Comparison of ENCODE assay signal across 16 mouse cellular contexts in the genomic region with DNA sequence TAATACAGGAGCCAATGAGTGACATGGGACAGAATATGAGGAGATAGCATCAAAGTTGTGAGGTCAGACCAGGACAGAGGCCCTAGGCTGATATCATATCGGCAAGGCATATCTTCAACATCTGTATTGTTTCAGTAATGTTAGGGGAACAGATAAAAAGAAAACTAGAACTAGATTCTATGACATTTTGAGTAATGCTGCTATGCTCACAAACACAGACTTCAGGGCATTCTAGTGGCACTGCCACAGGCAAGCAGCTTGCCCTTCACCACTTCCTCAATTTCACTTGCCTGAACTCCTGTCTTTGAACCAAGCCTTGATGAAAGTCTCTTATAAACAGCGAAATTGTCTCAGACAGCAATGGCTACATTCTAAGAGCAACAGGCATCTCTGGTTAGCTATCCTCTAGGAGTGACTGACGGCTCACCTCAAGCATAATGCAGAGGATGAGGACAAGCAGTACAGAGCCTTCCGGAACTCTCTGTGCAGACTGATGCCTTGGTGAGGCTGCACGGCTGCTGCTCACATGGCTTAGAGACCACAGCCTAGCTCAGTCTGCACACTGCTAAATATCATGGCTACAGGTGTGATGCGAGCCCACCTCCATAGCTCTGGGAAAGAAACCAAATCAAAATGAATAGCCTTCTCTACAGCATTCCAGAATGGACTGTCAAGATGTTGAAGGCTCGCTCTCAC. TPM values are rescaled to one million over a fixed set of nuclear protein-coding genes. Genes with fewer than 3 reads are reported as not detected.
DNase-seq lines count a peak whose midpoint lies in the region; ATAC-seq and TF ChIP-seq lines count a peak whose summit lies in the region.
"Had no signal": no experiment of that assay in that cellular context is flagged by ENCODE, and none has a peak within 500 bp of the region (broad histone marks: within the 10 kb centered on the region; RNA-seq: fewer than 3 reads in every experiment).

No protein-coding gene starts in this region.

- H3K27ac ChIP-seq in liver, embryonic 16.5 days (ENCODE audit: low read length): peak overlapping the region; percentile 84
- no peak overlapping the region for H3K27ac ChIP-seq in stomach, postnatal 0 days (replicated peaks)
- no peak overlapping the region for H3K27ac ChIP-seq in layer of hippocampus, adult 2 months
- H3K27ac ChIP-seq: hindbrain, postnatal 0 days had no signal

- H3K36me3 ChIP-seq in liver, embryonic 16.5 days (ENCODE audit: control insufficient read depth, insufficient read depth): no peaks in the 10 kb centered on the region
- no peaks in the 10 kb centered on the region for H3K36me3 ChIP-seq in stomach, postnatal 0 days (ENCODE audit: control insufficient read depth, insufficient read depth, low read length)
- H3K36me3 ChIP-seq: midbrain, embryonic 10.5 days had no signal

- H3K9ac ChIP-seq in liver, embryonic 16.5 days (ENCODE audit: low read depth, low read length): no peak overlapping the region
- no peak overlapping the region for H3K9ac ChIP-seq in stomach, postnatal 0 days (ENCODE audit: low read length)
- H3K9ac ChIP-seq: lung, embryonic 14.5 days had no signal

- TF ChIP-seq EP300 in stomach, postnatal 0 days (optimal IDR thresholded peaks at IDR 0.05): no peak

- peaks cover 31% of the 10 kb centered on the region for H3K4me1 ChIP-seq in liver, embryonic 16.5 days (ENCODE audit: control insufficient read depth, low read depth, low read length)
- H3K4me1 ChIP-seq in stomach, postnatal 0 days (replicated peaks; ENCODE audit: control insufficient read depth, insufficient read depth): no peaks in the 10 kb centered on the region

- peak overlapping the region; percentile 50; the same call in 1 of the 2 replicates for H3K4me2 ChIP-seq in liver, embryonic 16.5 days (ENCODE audit: low read depth, low read length)
- no peak overlapping the region for H3K4me2 ChIP-seq in stomach, postnatal 0 days (replicated peaks; ENCODE audit: low read depth)
- H3K4me2 ChIP-seq: lung, embryonic 14.5 days had no signal

- 46% methylated on average over 7 of the region's 7 CpGs for WGBS in liver, embryonic 16.5 days (ENCODE audit: insufficient replicate concordance)
- 87% methylated on average over 7 of the region's 7 CpGs for WGBS in stomach, postnatal 0 days

- no peak overlapping the region for H3K4me3 ChIP-seq in liver, embryonic 16.5 days (ENCODE audit: low read depth, low read length)
- H3K4me3 ChIP-seq in stomach, postnatal 0 days (ENCODE audit: low read depth, low read length): no peak overlapping the region
- H3K4me3 ChIP-seq in layer of hippocampus, adult 2 months: no peak overlapping the region
- H3K4me3 ChIP-seq: heart, adult 2 months; midbrain, embryonic 10.5 days had no signal

- peak; percentile 33 to 42 for DNase-seq in spleen, postnatal 10 days (ENCODE audit: low spot score in 2 of 2)
- no peak for DNase-seq in spleen, adult 12 weeks (ENCODE audit: low spot score)
- DNase-seq in stomach, postnatal 0 days (ENCODE audit: low spot score): no peak
- no peak for DNase-seq in right cerebral cortex, postnatal 36 days (ENCODE audit: low spot score in 2 of 2)
- no peak for DNase-seq in neural tube, embryonic 10.5 days (ENCODE audit: extremely low spot score, low spot score)
- no peak for DNase-seq in layer of hippocampus, adult 2 months (ENCODE audit: low spot score in 2 of 2)
- DNase-seq: cerebellum, postnatal 10 days; heart, adult 2 months; heart, postnatal 10 days; layer of hippocampus, adult 9-11 months; lung, embryonic 14.5 days had no signal

- no peaks in the 10 kb centered on the region; the same call in 1 of the 2 replicates for H3K9me3 ChIP-seq in liver, embryonic 16.5 days (replicated peaks; ENCODE audit: control insufficient read depth, low read length)
- H3K9me3 ChIP-seq in stomach, postnatal 0 days (ENCODE audit: control insufficient read depth, low read length): no peaks in the 10 kb centered on the region

- ATAC-seq in common myeloid progenitor, adult 5-6 weeks (replicated peaks; ENCODE audit: low read depth, poor library complexity, severe bottlenecking): peak; percentile 71
- ATAC-seq in liver, embryonic 16.5 days (ENCODE audit: low read depth): no peak
- ATAC-seq in stomach, postnatal 0 days (ENCODE audit: low FRiP score, low TSS enrichment): peak; percentile 34; the same call in 1 of the 2 replicates
- ATAC-seq: CD4-positive, CD25-positive, alpha-beta regulatory T cell, adult 4 months; hindbrain, postnatal 0 days had no signal

- no peaks in the 10 kb centered on the region for H3K27me3 ChIP-seq in liver, embryonic 16.5 days (ENCODE audit: control insufficient read depth, insufficient read depth, low read depth, low read length)
- no peaks in the 10 kb centered on the region for H3K27me3 ChIP-seq in stomach, postnatal 0 days (ENCODE audit: control insufficient read depth, insufficient read depth, low read length)

- TF ChIP-seq CTCF in stomach, postnatal 0 days (IDR thresholded peaks at IDR 0.05; ENCODE audit: low read depth): no peak
- TF ChIP-seq CTCF in layer of hippocampus, adult 2 months (conservative IDR thresholded peaks at IDR 0.05): no peak

RNA-seq across cellular contexts. Expression of a gene that starts 8.7 kb away (rescaled TPM):
- total RNA-seq in common myeloid progenitor, adult 5-6 weeks (2017): 20.5 and 32.9 TPM in 2 replicates
- polyA plus RNA-seq in liver, embryonic 16.5 days (2015; fragmentation: Nextera tagmentation; extraction: Ambion mirVana): 79.4 and 92.4 TPM in 2 replicates
- polyA plus RNA-seq in stomach, postnatal 0 days (2015; fragmentation: Nextera tagmentation; extraction: Ambion mirVana): 36.3 TPM in 2 replicates
- 100 to 1,000 TPM; 191 to 198 TPM for total RNA-seq in layer of hippocampus, adult 2 months (2021)

RNA-seq across cellular contexts. Expression of a gene that starts 29.8 kb away (rescaled TPM):
- total RNA-seq in common myeloid progenitor, adult 5-6 weeks (2017): 171 and 202 TPM in 2 replicates
- 277 and 304 TPM in 2 replicates for polyA plus RNA-seq in liver, embryonic 16.5 days (2015; fragmentation: Nextera tagmentation; extraction: Ambion mirVana)
- polyA plus RNA-seq in stomach, postnatal 0 days (2015; fragmentation: Nextera tagmentation; extraction: Ambion mirVana): 330 and 370 TPM in 2 replicates
- 10 to 100 TPM; 74.0 to 79.7 TPM for total RNA-seq in layer of hippocampus, adult 2 months (2021)

RNA-seq across cellular contexts. Expression of a gene that starts 30.0 kb away (rescaled TPM):
- 113 and 118 TPM in 2 replicates for total RNA-seq in common myeloid progenitor, adult 5-6 weeks (2017)
- polyA plus RNA-seq in liver, embryonic 16.5 days (2015; fragmentation: Nextera tagmentation; extraction: Ambion mirVana): 114 and 125 TPM in 2 replicates
- 27.8 and 29.2 TPM in 2 replicates for polyA plus RNA-seq in stomach, postnatal 0 days (2015; fragmentation: Nextera tagmentation; extraction: Ambion mirVana)
- 10 to 100 TPM in 1 of 2 experiments, 1 to 10 TPM in 1; 9.6 to 12.2 TPM for total RNA-seq in layer of hippocampus, adult 2 months (2021)

Comparison
In these comparisons a context has a peak if more than half of its experiments do, and no peak if none do; other contexts are left out.
1. DNase-seq: peak in spleen, postnatal 10 days (2 of 2); none in spleen, adult 12 weeks (single experiment), stomach, postnatal 0 days (single experiment), right cerebral cortex, postnatal 36 days (0 of 2), neural tube, embryonic 10.5 days (single experiment) and layer of hippocampus, adult 2 months (0 of 2).